In genomic region chr5:114708491-114708890, GRCm38 (mm10) we compare ENCODE assay signal across 8 mouse cellular contexts. TPM values are rescaled to one million over a fixed set of nuclear protein-coding genes. Genes with fewer than 3 reads are reported as not detected.
A peak's percentile ranks its signal among the peaks of the same experiment; 100 is the strongest.
DNase-seq lines count a peak whose midpoint lies in the region; ATAC-seq and TF ChIP-seq lines count a peak whose summit lies in the region.

No protein-coding gene starts in this region.

- WGBS in liver, embryonic 11.5 days: 43% methylated on average over 15 of the region's 15 CpGs
- 57% methylated on average over 15 of the region's 15 CpGs for WGBS in embryonic facial prominence, embryonic 10.5 days
- 51% methylated on average over 15 of the region's 15 CpGs for WGBS in intestine, embryonic 16.5 days
- WGBS in small intestine, adult 2 months: 55% methylated on average over 15 of the region's 15 CpGs

- no peaks in the 10 kb centered on the region for H3K9me3 ChIP-seq in liver, embryonic 11.5 days (ENCODE audit: control insufficient read depth, low read length)
- no peaks in the 10 kb centered on the region for H3K9me3 ChIP-seq in embryonic facial prominence, embryonic 10.5 days
- H3K9me3 ChIP-seq in intestine, embryonic 16.5 days (ENCODE audit: control insufficient read depth, low read length): no peaks in the 10 kb centered on the region

- DNase-seq in liver, embryonic 11.5 days (ENCODE audit: low spot score): no peak
- no peak for DNase-seq in liver
- no peak for DNase-seq in embryonic facial prominence, embryonic 10.5 days (ENCODE audit: low spot score)
- no peak for DNase-seq in layer of hippocampus, adult 9-10 months (ENCODE audit: low spot score)
- DNase-seq in right cerebral cortex, postnatal 25 days: no peak
- DNase-seq in urinary bladder, adult 18-20 months (ENCODE audit: low spot score in 2 of 2): no peak

- peak overlapping the region; percentile 69 for H3K4me2 ChIP-seq in liver, embryonic 11.5 days
- peak overlapping the region; percentile 66 for H3K4me2 ChIP-seq in intestine, embryonic 16.5 days (ENCODE audit: low read depth, low read length)

- no peak for TF ChIP-seq CTCF in small intestine, adult 2 months (IDR thresholded peaks at IDR 0.05; ENCODE audit: extremely low read depth, insufficient read length, insufficient replicate concordance, low read depth, low read length)

- no peak for TF ChIP-seq POLR2A in small intestine, adult 2 months (IDR thresholded peaks at IDR 0.05; ENCODE audit: low read depth, low read length)

- H3K4me3 ChIP-seq in liver, embryonic 11.5 days (ENCODE audit: low read depth, low read length): peak overlapping the region; percentile 70
- H3K4me3 ChIP-seq in embryonic facial prominence, embryonic 10.5 days: peak overlapping the region; percentile 90
- H3K4me3 ChIP-seq in intestine, embryonic 16.5 days (ENCODE audit: low read length): peak overlapping the region; percentile 75
- H3K4me3 ChIP-seq in small intestine, adult 2 months (ENCODE audit: low read depth, low read length): peak overlapping the region; percentile 100

- H3K27ac ChIP-seq in liver, embryonic 11.5 days (ENCODE audit: low read depth, low read length): no peak overlapping the region
- no peak overlapping the region for H3K27ac ChIP-seq in embryonic facial prominence, embryonic 10.5 days (replicated peaks)
- no peak overlapping the region for H3K27ac ChIP-seq in intestine, embryonic 16.5 days (ENCODE audit: low read length)
- H3K27ac ChIP-seq in small intestine, adult 2 months (ENCODE audit: insufficient read depth, low read depth, low read length): no peak overlapping the region

- H3K36me3 ChIP-seq in liver, embryonic 11.5 days (ENCODE audit: control insufficient read depth, insufficient read depth, low read length): peaks cover 6% of the 10 kb centered on the region
- H3K36me3 ChIP-seq in embryonic facial prominence, embryonic 10.5 days (replicated peaks): peaks cover 45% of the 10 kb centered on the region
- H3K36me3 ChIP-seq in intestine, embryonic 16.5 days (ENCODE audit: control insufficient read depth, insufficient read depth, low read length): peaks cover 4% of the 10 kb centered on the region; the same call in 1 of the 2 replicates
- H3K36me3 ChIP-seq in small intestine, adult 2 months (ENCODE audit: control insufficient read depth, insufficient read depth, low read length): peaks cover 11% of the 10 kb centered on the region

- peak overlapping the region; percentile 65 for H3K9ac ChIP-seq in liver, embryonic 11.5 days (ENCODE audit: low read depth, low read length)
- H3K9ac ChIP-seq in intestine, embryonic 16.5 days (ENCODE audit: low read depth, low read length): peak overlapping the region; percentile 76

- H3K27me3 ChIP-seq in liver, embryonic 11.5 days (replicated peaks; ENCODE audit: control insufficient read depth, insufficient read depth, low read length): no peaks in the 10 kb centered on the region
- H3K27me3 ChIP-seq in embryonic facial prominence, embryonic 10.5 days (replicated peaks; ENCODE audit: low read depth, poor library complexity, severe bottlenecking): 0 out of 2 replicates have a peak, but pooled peaks cover 3% of the 10 kb centered on the region
- H3K27me3 ChIP-seq in intestine, embryonic 16.5 days (replicated peaks; ENCODE audit: control insufficient read depth, insufficient read depth, low read length): no peaks in the 10 kb centered on the region
- H3K27me3 ChIP-seq in small intestine, adult 2 months (ENCODE audit: control insufficient read depth, insufficient read depth, low read length): no peaks in the 10 kb centered on the region

- ATAC-seq in liver, embryonic 11.5 days (replicated peaks; ENCODE audit: low FRiP score): no peak
- ATAC-seq in intestine, embryonic 16.5 days: no peak

- H3K4me1 ChIP-seq in liver, embryonic 11.5 days (replicated peaks; ENCODE audit: control insufficient read depth, insufficient read depth, low read length): peaks cover 6% of the 10 kb centered on the region
- peaks cover 12% of the 10 kb centered on the region for H3K4me1 ChIP-seq in embryonic facial prominence, embryonic 10.5 days
- H3K4me1 ChIP-seq in intestine, embryonic 16.5 days (ENCODE audit: control insufficient read depth, insufficient read depth, low read length): peaks cover 5% of the 10 kb centered on the region; the same call in 1 of the 2 replicates
- H3K4me1 ChIP-seq in small intestine, adult 2 months (ENCODE audit: control insufficient read depth, insufficient read depth, insufficient read length, low read length): no peaks in the 10 kb centered on the region

RNA-seq across cellular contexts. Expression of gene Tchp, which starts 0.9 kb away (rescaled TPM):
- polyA plus RNA-seq in liver, embryonic 11.5 days (2014; fragmentation: Nextera tagmentation; extraction: Ambion mirVana): 7.9 and 11.4 TPM in 2 replicates
- 20.7 and 22.0 TPM in 2 replicates for polyA plus RNA-seq in embryonic facial prominence, embryonic 10.5 days (2016; fragmentation: Nextera tagmentation; extraction: Ambion mirVana)
- polyA plus RNA-seq in intestine, embryonic 16.5 days (2015; fragmentation: Nextera tagmentation; extraction: Ambion mirVana): 5.8 and 8.2 TPM in 2 replicates
- polyA plus RNA-seq in small intestine, adult 2 months (2012; rRNA removed): 2.8 and 4.4 TPM in 2 replicates

RNA-seq across cellular contexts. Expression of gene Gltp, which starts 17.7 kb away (rescaled TPM):
- 51.3 and 53.4 TPM in 2 replicates for polyA plus RNA-seq in liver, embryonic 11.5 days (2014; fragmentation: Nextera tagmentation; extraction: Ambion mirVana)
- polyA plus RNA-seq in embryonic facial prominence, embryonic 10.5 days (2016; fragmentation: Nextera tagmentation; extraction: Ambion mirVana): 75.1 and 79.0 TPM in 2 replicates
- polyA plus RNA-seq in intestine, embryonic 16.5 days (2015; fragmentation: Nextera tagmentation; extraction: Ambion mirVana): 100 and 103 TPM in 2 replicates
- polyA plus RNA-seq in small intestine, adult 2 months (2012; rRNA removed): 119 and 327 TPM in 2 replicates

RNA-seq across cellular contexts. Expression of gene Trpv4, which starts 50.3 kb away (rescaled TPM):
- 0.56 and 0.78 TPM in 2 replicates for polyA plus RNA-seq in liver, embryonic 11.5 days (2014; fragmentation: Nextera tagmentation; extraction: Ambion mirVana)
- 0.75 and 0.91 TPM in 2 replicates for polyA plus RNA-seq in embryonic facial prominence, embryonic 10.5 days (2016; fragmentation: Nextera tagmentation; extraction: Ambion mirVana)
- polyA plus RNA-seq in intestine, embryonic 16.5 days (2015; fragmentation: Nextera tagmentation; extraction: Ambion mirVana): 0.73 and 0.93 TPM in 2 replicates
- 2.4 and 2.9 TPM in 2 replicates for polyA plus RNA-seq in small intestine, adult 2 months (2012; rRNA removed)
